Mouse (Mus musculus) ZHBTc4 (cell line): ENCODE data around the gene Gm9913.

Experiments used
- DNase-seq: peaks from one replicate; pipeline ENCODE4 v3.0.0-alpha.2; 2011; ENCODE audit warnings: low read depth, low spot score

Gene Gm9913

DNA sequence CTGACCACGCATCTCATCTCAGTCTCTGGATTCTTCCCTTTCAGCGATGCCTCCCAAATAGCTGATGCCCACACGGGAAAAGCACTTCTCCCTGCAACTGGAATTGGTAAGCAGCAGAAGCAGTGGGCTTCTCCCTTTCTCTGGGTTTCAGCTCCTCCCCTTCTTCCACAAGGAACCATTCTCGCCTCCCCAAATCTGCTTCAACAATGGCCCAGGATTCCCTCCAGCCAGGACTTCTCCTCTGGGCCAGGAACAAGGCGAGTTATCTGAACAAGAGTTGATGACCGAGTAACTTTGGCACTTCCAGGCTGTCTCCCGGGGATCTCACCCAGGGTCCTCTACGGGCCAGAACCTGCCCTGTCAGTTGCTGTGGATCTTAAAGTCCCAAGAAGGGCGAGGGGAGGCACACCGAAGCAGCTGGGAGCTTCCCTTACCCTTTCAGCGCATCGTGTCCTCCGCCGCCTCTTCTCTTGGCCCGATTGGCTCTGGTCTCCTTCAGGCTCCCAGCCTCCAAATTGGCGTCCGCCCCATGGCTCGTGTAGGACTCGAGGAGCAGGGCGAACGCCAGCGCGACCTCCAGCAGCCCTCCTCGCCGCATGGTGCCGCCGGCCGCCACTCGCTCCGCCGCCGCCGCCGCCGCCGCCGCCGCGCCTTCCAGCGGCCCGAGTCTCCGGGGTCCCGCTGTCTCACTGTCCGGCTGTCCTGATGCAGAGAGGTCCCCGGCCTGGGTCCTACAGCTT lies at the start of gene Gm9913:
Gene Gm9913 (plus strand): TSS at position 84 of the 740 bp plus-strand sequence.
- peak; percentile 69 for DNase-seq

GRCm38 (mm10) chr2:125456059-125456789 lies 48.7 kb upstream of the Gm9913 start:
- DNase-seq: no peak

GRCm38 (mm10) chr2:125459087-125459486 lies 45.8 kb upstream of the Gm9913 start:
- no peak for DNase-seq

DNA sequence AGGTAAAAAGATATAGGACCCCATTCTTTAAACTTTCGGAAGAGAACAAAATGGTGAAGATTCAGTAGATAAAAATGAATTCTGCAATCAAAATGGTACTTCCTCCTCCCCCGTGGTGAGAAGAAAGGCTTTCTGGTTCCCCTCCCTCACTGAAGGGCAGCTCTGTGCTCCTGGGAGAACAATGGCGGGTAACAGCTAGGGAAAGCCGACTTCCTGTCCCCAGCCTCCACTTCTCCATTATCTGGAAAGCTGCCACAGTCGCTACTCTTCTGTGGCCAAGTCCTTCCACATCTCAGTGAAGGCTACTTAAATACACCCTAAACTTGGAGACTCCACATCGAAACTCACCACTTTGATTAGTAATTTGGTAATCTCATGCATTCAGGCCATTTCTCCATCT lies 40.9 kb upstream of the Gm9913 start:
- DNase-seq: no peak

GRCm38 (mm10) chr2:125470553-125471295 lies 34.2 kb upstream of the Gm9913 start:
- no peak for DNase-seq

DNA sequence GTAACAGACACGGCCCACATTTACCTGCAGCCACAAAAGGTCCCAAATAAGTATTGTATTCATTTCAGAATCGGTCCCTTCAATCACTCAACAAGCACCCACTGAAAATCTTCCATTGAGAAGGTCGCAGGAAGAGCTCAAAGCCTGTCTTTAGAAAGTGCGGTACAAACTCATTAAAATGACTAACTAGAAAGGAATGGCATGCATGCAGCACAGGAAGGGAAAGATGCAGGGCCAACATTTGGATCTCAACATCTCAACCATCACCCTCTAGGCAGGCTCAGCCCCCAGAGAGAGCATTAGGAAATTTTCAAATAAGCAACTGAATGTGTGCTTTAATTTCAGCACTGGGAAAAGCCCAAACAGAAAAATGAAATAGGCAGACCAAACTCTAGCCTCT lies 33.2 kb upstream of the Gm9913 start:
- no peak for DNase-seq

DNA sequence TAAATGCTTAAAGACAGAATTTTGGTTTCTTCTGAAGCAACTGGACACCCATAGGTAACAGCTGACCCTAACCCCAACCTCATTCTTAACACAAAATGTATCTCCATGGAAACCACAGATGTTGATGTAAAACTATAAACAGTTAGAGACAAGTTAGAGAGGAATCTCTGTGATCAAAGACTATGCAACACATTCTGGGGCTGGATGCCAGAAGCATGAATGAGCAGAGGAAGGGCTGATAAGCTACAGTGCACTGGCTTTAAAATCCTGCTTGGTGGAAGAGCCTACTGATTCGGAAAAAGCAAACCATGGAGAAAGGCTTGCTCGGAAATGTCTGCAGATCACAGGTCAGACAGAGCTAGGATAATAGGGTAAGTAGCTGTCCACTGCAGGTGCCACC lies 31.7 kb upstream of the Gm9913 start:
- no peak for DNase-seq

GRCm38 (mm10) chr2:125474690-125475089 lies 30.2 kb upstream of the Gm9913 start:
- DNase-seq: no peak

GRCm38 (mm10) chr2:125476231-125476630 lies 28.7 kb upstream of the Gm9913 start:
- DNase-seq: no peak

DNA sequence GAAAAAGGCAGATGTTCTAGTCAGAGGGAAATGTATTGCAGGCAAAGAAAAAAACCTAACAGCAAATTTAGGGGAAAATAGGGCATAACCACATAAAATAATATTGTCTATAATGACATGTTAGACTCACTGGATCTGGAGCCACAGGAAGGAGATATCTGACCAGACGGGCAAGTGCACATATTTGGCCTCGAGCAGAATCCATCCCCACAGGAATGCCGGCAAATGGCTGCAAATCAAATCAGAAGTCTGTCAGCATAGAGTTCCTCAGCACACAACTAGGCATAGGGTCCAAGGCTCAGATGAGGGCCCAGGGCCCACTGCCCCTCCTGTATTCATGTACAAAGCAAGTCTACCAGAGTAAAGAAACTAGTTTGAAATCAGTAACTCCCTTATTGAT lies 27.5 kb upstream of the Gm9913 start:
- DNase-seq: no peak

GRCm38 (mm10) chr2:125478705-125479104 lies 26.2 kb upstream of the Gm9913 start:
- DNase-seq: no peak

DNA sequence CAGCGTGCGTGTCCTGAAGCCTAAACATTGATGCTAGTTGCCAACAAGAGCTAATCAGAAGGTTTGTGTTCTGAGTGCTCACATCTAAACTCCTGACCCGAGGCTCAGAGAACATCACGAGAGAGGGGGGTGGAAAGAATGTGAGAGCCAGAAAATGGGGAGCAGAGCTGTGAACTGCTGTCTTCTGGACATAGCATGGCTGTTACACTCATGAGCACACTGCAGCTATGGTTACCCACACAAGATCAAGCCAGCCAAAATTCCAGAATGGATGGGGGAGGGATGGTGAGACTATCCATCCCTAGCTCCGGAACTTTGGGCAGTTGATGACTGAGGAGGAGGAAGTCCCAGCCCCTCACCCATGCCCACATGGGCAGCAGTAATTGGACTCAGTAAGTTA lies 24.8 kb upstream of the Gm9913 start:
- no peak for DNase-seq

GRCm38 (mm10) chr2:125481116-125481515 lies 23.8 kb upstream of the Gm9913 start:
- no peak for DNase-seq

DNA sequence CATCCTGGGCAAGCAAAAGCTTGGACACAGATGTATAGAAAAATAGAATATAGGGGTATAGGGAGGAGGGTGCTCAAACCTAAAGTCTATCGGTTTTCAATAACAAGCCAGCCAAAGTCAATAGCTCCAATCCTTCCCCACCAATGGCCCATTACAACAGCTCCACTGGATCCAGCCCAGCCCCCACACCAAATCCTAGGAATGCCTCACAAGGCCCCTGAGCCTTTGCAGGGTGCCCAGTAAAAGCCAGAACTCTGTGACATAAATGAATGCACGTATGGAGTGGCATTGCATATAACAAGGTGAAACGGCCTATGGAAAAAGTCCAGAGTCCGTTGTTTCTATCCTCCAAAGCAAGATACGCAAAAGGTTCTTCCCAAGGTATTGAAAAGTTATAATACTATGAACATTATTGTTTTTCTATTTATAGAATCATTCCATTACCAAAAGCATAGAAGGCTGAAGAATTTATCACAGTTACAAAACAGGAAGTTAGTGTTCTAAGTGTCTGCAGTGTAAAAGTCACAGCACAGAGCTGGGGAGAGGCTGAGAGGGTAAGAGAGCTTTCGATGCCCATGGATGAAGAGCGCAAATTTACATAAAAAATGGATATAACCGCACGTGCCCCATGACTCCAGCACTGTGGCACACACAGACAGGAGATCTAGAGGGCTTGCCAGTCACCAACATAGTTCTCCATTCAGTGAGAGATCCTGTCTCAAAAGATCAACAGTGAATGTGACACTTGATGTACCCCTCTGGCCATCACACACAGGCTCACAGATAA lies 23.2 kb upstream of the Gm9913 start:
- no peak for DNase-seq

DNA sequence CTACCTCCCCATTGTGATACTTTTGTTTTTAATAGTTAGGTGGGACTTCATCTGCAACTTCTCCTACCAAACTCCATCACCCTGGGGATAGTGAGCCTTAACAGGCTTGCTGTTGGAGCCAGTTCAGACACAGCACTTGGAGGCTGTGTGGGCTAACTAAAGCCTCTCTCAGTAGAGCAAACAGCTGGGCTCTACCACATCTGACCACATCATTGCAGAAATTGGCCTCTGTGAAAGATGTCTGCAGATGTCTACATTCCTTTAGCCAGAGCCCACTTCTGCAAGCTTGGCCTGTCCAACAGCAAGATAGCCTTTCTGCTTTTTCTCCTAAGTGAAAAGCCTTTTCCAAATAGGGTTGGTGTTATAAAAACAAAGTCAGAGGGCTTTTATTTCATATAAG lies 20.7 kb upstream of the Gm9913 start:
- DNase-seq: no peak

DNA sequence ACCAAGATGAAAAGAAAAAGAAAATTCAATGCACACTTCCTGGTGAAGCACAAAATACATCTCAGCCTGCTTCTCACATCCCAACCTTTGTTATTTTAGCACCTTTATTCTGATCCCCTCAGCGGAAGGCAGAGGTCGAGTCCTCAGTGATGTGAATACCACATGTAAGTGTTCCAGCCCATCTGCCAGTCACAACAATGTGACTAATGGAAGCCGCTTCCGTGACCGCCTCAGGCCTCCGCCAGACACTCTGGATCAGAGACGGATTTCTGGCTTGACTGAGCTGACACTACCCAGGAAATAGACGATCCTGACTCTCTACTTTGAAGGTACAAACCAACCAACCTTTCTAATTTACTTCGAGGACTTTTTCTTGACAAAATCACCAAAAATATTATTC lies 20.0 kb upstream of the Gm9913 start:
- DNase-seq: no peak

- no peak for DNase-seq
Measured at GRCm38 (mm10) chr2:125489979-125490378, 14.9 kb upstream of the Gm9913 start.

DNA sequence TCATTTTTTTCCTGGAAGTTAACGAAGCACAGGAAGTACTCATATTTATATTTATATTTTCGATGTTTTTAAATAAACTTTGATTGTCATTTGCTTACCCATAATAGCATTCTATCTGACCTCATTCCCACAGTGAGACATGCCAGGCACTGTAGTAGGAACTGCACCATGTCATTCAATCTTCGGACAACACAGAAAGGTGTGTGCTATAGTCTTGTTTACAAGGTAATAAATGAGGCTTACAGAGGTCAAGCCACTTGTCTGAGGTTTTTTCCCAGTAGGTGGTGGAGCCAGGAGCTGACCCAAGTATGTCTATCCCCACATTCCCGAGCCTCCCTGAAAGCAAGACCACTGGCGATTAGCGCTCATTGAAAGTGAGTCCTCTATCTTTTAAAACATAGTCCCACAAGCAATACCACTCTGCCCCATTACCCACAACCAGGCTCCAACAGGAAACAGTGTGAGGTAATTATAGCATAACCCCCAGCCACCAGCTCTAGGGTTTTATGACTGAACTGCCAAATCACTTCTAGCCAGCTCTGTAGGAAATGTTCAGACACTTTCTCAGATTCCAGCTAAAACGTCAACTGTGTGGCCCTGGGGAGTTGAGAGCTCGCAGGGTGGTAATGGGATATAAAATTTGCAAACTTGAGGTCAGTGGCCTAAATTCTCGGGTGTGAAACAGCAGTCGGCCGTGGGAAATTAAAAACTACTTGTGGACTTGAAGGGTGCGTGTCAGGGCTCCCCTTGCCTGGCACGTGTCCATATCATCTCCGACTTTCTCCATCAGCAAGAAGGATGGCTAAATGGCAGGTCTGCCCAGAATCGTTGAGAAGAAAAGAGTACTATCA lies 12.6 kb upstream of the Gm9913 start:
- no peak for DNase-seq

DNA sequence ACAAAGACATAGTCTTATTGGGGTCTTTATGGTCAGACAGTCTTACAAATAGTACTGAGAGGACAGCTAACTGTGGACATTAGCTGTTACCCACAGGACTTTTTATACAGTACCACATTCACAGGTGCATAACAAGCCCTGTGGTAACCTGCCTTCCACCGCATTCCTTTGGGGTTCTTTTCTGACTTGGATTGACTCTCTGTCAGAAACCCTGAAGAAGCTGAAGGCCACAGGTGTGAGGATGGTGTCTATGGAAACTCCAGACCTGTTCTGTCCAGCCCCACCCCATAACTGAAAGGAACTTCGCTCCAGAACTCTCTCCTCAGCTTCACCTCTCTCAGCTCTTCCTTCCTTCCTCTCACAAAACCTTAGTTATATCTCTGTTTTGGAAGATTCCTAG lies 10.6 kb upstream of the Gm9913 start:
- DNase-seq: no peak

DNA sequence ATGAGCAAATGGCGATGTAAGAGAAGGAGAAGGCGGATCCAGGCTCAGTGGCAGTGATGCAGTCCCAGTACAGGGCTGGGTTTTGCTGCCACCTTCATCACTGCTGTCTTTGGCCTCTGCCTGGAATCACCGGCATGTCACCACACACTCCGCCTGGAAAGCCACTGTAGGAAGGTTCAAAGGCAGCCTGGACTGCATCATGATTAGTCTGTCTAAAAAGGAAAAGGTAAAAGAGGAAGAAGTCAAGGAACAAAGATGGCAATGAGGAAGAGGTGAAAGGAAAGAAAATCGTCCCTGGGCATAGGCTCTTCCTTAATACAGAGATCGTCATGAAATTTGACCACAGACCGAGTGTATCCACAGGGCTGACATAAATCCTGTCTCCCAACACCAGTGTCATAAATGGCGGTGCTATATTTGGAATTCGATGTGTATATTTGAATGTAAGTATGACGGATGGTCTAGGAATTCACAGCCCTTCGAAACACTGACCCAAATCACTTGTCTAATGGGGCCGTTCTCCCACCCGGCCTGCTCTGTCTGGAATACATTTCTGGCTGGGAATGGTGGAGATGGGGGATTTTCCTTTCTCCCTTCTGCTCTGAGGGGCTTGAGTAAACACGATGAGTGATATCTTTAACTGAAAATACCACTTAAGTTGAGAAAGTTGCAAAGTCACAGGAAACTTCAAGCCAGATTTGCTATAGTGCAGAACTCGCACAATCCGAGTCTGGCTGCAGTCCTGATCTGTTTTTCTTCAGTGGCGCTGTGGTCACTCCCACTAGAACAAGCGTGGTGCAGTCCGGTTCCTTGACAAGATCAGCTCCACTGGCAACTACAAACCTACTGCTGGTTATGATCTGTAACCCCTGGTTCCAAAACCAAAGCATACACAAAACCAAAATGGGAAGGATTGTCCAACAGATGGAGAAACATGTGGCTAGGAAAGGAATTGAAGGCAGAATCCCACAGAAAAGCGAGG lies 9.8 kb upstream of the Gm9913 start:
- no peak for DNase-seq
